Mouse (Mus musculus) hindbrain, embryonic 13.5 days (tissue): Measurements from ENCODE around the gene Rpp30. TPM values are rescaled to one million over a fixed set of nuclear protein-coding genes. Genes with fewer than 3 reads are reported as not detected.

ENCODE experiments used
- ATAC-seq: fragments of 200-750 bp; cut with Nextera tagmentation; 2 replicates; pipeline ENCODE4 v1.8.0; 2017; ENCODE audit warnings: moderate TSS enrichment; ENCODE audit not compliant: low FRiP score
- H3K27ac ChIP-seq: fragments of 300-500 bp; sonication (generic); 2 replicates; pipeline ENCODE4 v1.5.1; 2015; ENCODE audit warnings: inconsistent platforms, mild to moderate bottlenecking, moderate library complexity
- H3K27me3 ChIP-seq: fragments of 300-500 bp; sonication (generic); 2 replicates; pipeline ENCODE4 v1.6.1; 2015; ENCODE audit warnings: mild to moderate bottlenecking, inconsistent platforms
- H3K36me3 ChIP-seq: fragments of 300-500 bp; sonication (generic); 2 replicates; pipeline ENCODE4 v1.6.1; 2015; ENCODE audit warnings: mild to moderate bottlenecking, inconsistent platforms
- H3K4me1 ChIP-seq: fragments of 300-500 bp; sonication (generic); replicated peaks from 2 replicates; pipeline ENCODE4 v1.6.1; 2015; ENCODE audit warnings: inconsistent platforms
- H3K4me2 ChIP-seq: fragments of 300-500 bp; sonication (generic); 2 replicates; pipeline ENCODE4 v1.6.1; 2015; ENCODE audit warnings: inconsistent platforms, mild to moderate bottlenecking, moderate library complexity
- H3K4me3 ChIP-seq: fragments of 300-500 bp; sonication (generic); 2 replicates; pipeline ENCODE4 v1.5.1; 2015; ENCODE audit warnings: mild to moderate bottlenecking, inconsistent platforms
- H3K9ac ChIP-seq: fragments of 300-500 bp; sonication (generic); 2 replicates; pipeline ENCODE4 v1.6.1; 2015; ENCODE audit warnings: mild to moderate bottlenecking, inconsistent platforms
- H3K9me3 ChIP-seq: fragments of 300-500 bp; sonication (generic); 2 replicates; pipeline ENCODE4 v1.6.1; 2016; ENCODE audit warnings: inconsistent platforms
- WGBS: fragments of 180-500 bp; shearing (Covaris S2); methylation state at CpG from one replicate; pipeline ENCODE4 v1.1.7; 2015; 5-methylcytosine and 5-hydroxymethylcytosine counted together
- polyA plus RNA-seq: library from polyadenylated mRNA; unstranded; fragments of >200 nt; fragmentation: Nextera tagmentation; extraction: Ambion mirVana; gene quantifications from 2 replicates; pipeline ENCODE4 v1.2.1, GENCODE M21; 2015

Rpp30 gene
- 75.1 and 78.1 TPM in 2 replicates for polyA plus RNA-seq

- no peaks in the 10 kb centered on the region for H3K9me3 ChIP-seq
- H3K27ac ChIP-seq = peak within 1 kb of the TSS; percentile 45
- H3K9ac ChIP-seq = peak within 1 kb of the TSS; percentile 82
- WGBS = 2% methylated on average over 34 of the region's 34 CpGs
- peak within 1 kb of the TSS; percentile 63 for H3K4me3 ChIP-seq
- H3K4me2 ChIP-seq = peak within 1 kb of the TSS; percentile 68
- H3K4me1 ChIP-seq = peaks cover 10% of the 10 kb centered on the region
- H3K36me3 ChIP-seq = peaks cover 13% of the 10 kb centered on the region
- peak; percentile 96 for ATAC-seq
- H3K27me3 ChIP-seq = no peaks in the 10 kb centered on the region
Observed at GRCm38 (mm10) chr19:36083262-36084225, at the start of gene Rpp30. Gene Rpp30, plus strand, starts transcription at chr19:36083716.

- ATAC-seq = no peak
- H3K4me2 ChIP-seq = no peak overlapping the region
- H3K4me3 ChIP-seq = no peak overlapping the region
- H3K36me3 ChIP-seq = no peaks in the 10 kb centered on the region
- H3K9me3 ChIP-seq = no peaks in the 10 kb centered on the region
- H3K4me1 ChIP-seq = no peaks in the 10 kb centered on the region
- no peaks in the 10 kb centered on the region for H3K27me3 ChIP-seq
- no peak overlapping the region for H3K27ac ChIP-seq
- 86% methylated on average over 7 of the region's 7 CpGs for WGBS
- H3K9ac ChIP-seq = no peak overlapping the region
Observed at GRCm38 (mm10) chr19:36046046-36046445, 37.5 kb upstream of the Rpp30 start.

- H3K4me2 ChIP-seq = peak overlapping the region; percentile 78
- H3K27ac ChIP-seq = peak overlapping the region; percentile 62
- H3K36me3 ChIP-seq = no peaks in the 10 kb centered on the region
- 0 out of 2 replicates have a peak, but pooled peaks cover 8% of the 10 kb centered on the region for H3K4me1 ChIP-seq
- ATAC-seq = peak; percentile 82
- peak overlapping the region; percentile 68 for H3K4me3 ChIP-seq
- no peaks in the 10 kb centered on the region for H3K9me3 ChIP-seq
- H3K27me3 ChIP-seq = peaks cover 32% of the 10 kb centered on the region
- H3K9ac ChIP-seq = peak overlapping the region; percentile 73
- 8% methylated on average over 49 of the region's 49 CpGs for WGBS
Observed at GRCm38 (mm10) chr19:36056502-36057221, 26.9 kb upstream of the Rpp30 start.

- H3K27ac ChIP-seq = peak within 1 kb of the TSS; percentile 62
Observed at GRCm38 (mm10) chr19:36057231-36057811, 26.2 kb upstream of the Rpp30 start, which contains the start of gene Htr7. Gene Htr7, minus strand, starts transcription at chr19:36057507.

GRCm38 (mm10) chr19:36062801-36063529 is 20.6 kb upstream of the Rpp30 start:
- no peak overlapping the region for H3K4me2 ChIP-seq
- no peak overlapping the region for H3K27ac ChIP-seq
- no peaks in the 10 kb centered on the region for H3K9me3 ChIP-seq
- no peak overlapping the region for H3K4me3 ChIP-seq
- H3K27me3 ChIP-seq = 0 out of 2 replicates have a peak, but pooled peaks cover 8% of the 10 kb centered on the region
- WGBS = 71% methylated on average over 2 of the region's 2 CpGs
- no peak for ATAC-seq
- H3K9ac ChIP-seq = no peak overlapping the region
- H3K4me1 ChIP-seq = no peaks in the 10 kb centered on the region
- H3K36me3 ChIP-seq = no peaks in the 10 kb centered on the region

More at GRCm38 (mm10) chr19:36057231-36057811, 26.2 kb upstream of the Rpp30 start, which contains the start of gene Htr7:
- Histone ChIP-seq H3K4me2 (peak within 1 kb of the TSS; percentile 78), H3K9ac (peak within 1 kb of the TSS; percentile 73), H3K4me3 (peak within 1 kb of the TSS; percentile 68), H3K4me1 (0 out of 2 replicates have a peak, but pooled peaks cover 8% of the 10 kb centered on the region), H3K27me3 (peaks cover 32% of the 10 kb centered on the region), H3K9me3 (no peaks in the 10 kb centered on the region), H3K36me3 (no peaks in the 10 kb centered on the region)
- ATAC-seq = peak; percentile 96
- WGBS = 1% methylated on average over 54 of the region's 86 CpGs

GRCm38 (mm10) chr19:36082606-36083261 is 782 bp upstream of the Rpp30 start:
- Histone ChIP-seq H3K36me3 (peaks cover 5% of the 10 kb centered on the region; the same call in 1 of the 2 replicates), H3K9me3 (no peaks in the 10 kb centered on the region), H3K27ac (no peak overlapping the region), H3K4me3 (peak overlapping the region; percentile 63), H3K4me2 (peak overlapping the region; percentile 68), H3K4me1 (peaks cover 10% of the 10 kb centered on the region), H3K27me3 (no peaks in the 10 kb centered on the region), H3K9ac (0 out of 2 replicates have a peak overlapping the region, but pooled peaks have one; percentile 49)
- 46% methylated on average over 7 of the region's 7 CpGs for WGBS
- ATAC-seq = peak; percentile 86

- no peak for ATAC-seq
- H3K4me3 ChIP-seq = no peak overlapping the region
- H3K27ac ChIP-seq = no peak overlapping the region
- WGBS = 54% methylated on average over 5 of the region's 5 CpGs
- no peak overlapping the region for H3K9ac ChIP-seq
- H3K36me3 ChIP-seq = peaks cover 77% of the 10 kb centered on the region
- no peak overlapping the region for H3K4me2 ChIP-seq
- no peaks in the 10 kb centered on the region for H3K27me3 ChIP-seq
- H3K4me1 ChIP-seq = no peaks in the 10 kb centered on the region
- H3K9me3 ChIP-seq = no peaks in the 10 kb centered on the region
Observed at GRCm38 (mm10) chr19:36090781-36091180, 7.3 kb downstream of the Rpp30 start.

GRCm38 (mm10) chr19:36097194-36097593 is 13.7 kb downstream of the Rpp30 start:
- Histone ChIP-seq H3K4me2 (no peak overlapping the region), H3K36me3 (peaks cover 87% of the 10 kb centered on the region), H3K27me3 (no peaks in the 10 kb centered on the region), H3K27ac (no peak overlapping the region), H3K9ac (no peak overlapping the region), H3K9me3 (no peaks in the 10 kb centered on the region), H3K4me3 (no peak overlapping the region), H3K4me1 (no peaks in the 10 kb centered on the region)
- ATAC-seq = no peak
- 86% methylated on average over 3 of the region's 3 CpGs for WGBS

- no peaks in the 10 kb centered on the region for H3K9me3 ChIP-seq
- no peaks in the 10 kb centered on the region for H3K4me1 ChIP-seq
- ATAC-seq = no peak
- H3K4me3 ChIP-seq = no peak overlapping the region
- H3K27ac ChIP-seq = no peak overlapping the region
- no peak overlapping the region for H3K9ac ChIP-seq
- peaks cover 87% of the 10 kb centered on the region for H3K36me3 ChIP-seq
- WGBS = 100% methylated on average over 1 of the region's 1 CpGs
- H3K27me3 ChIP-seq = no peaks in the 10 kb centered on the region
- no peak overlapping the region for H3K4me2 ChIP-seq
Observed at GRCm38 (mm10) chr19:36098265-36098664, 14.7 kb downstream of the Rpp30 start.

GRCm38 (mm10) chr19:36098916-36099315 is 15.4 kb downstream of the Rpp30 start:
- no peak overlapping the region for H3K9ac ChIP-seq
- ATAC-seq = no peak
- H3K4me2 ChIP-seq = no peak overlapping the region
- no peaks in the 10 kb centered on the region for H3K27me3 ChIP-seq
- no peak overlapping the region for H3K27ac ChIP-seq
- H3K4me1 ChIP-seq = no peaks in the 10 kb centered on the region
- no peak overlapping the region for H3K4me3 ChIP-seq
- H3K36me3 ChIP-seq = peaks cover 86% of the 10 kb centered on the region
- 91% methylated on average over 7 of the region's 7 CpGs for WGBS
- H3K9me3 ChIP-seq = no peaks in the 10 kb centered on the region

GRCm38 (mm10) chr19:36103909-36104308 is 20.4 kb downstream of the Rpp30 start:
- Histone ChIP-seq H3K27ac (no peak overlapping the region), H3K4me1 (no peaks in the 10 kb centered on the region), H3K9ac (no peak overlapping the region), H3K36me3 (peaks cover 48% of the 10 kb centered on the region), H3K27me3 (no peaks in the 10 kb centered on the region), H3K4me2 (no peak overlapping the region), H3K9me3 (no peaks in the 10 kb centered on the region), H3K4me3 (no peak overlapping the region)
- ATAC-seq = no peak
- WGBS = 92% methylated on average over 5 of the region's 5 CpGs
